Mouse (Mus musculus) forebrain, embryonic 14.5 days (tissue): ENCODE measurements at regions not wholly inside any gene's neighbourhood (a gene's known extent, or its start where the extent isn't known, plus 50 kb on each side); places are given as distances from the start of the nearest gene placed in this dataset.

Experiments
- ATAC-seq: fragments of 200-750 bp; cut with Nextera tagmentation; 2 replicates; pipeline ENCODE4 v1.8.0; 2017; ENCODE audit warnings: mild to moderate bottlenecking, moderate library complexity
- DNase-seq: peaks from one replicate; pipeline ENCODE4 v3.0.0-alpha.2; 2015; ENCODE audit warnings: low spot score
- H3K27ac ChIP-seq: fragments of 300-500 bp; sonication (generic); 2 replicates; pipeline ENCODE4 v1.5.1; 2014; ENCODE audit warnings: low read depth, mild to moderate bottlenecking, control low read depth, low read length, moderate library complexity
- H3K27me3 ChIP-seq: fragments of 300-500 bp; sonication (generic); replicated peaks from 2 replicates; pipeline ENCODE4 v1.6.1; 2014; ENCODE audit warnings: low read length, control low read depth, mixed read lengths; ENCODE audit not compliant: control insufficient read depth, insufficient read depth
- H3K36me3 ChIP-seq: fragments of 300-500 bp; sonication (generic); 2 replicates; pipeline ENCODE4 v1.6.1; 2014; ENCODE audit warnings: low read length, control low read depth; ENCODE audit not compliant: control insufficient read depth, insufficient read depth
- H3K4me1 ChIP-seq: fragments of 300-500 bp; sonication (generic); 2 replicates; pipeline ENCODE4 v1.6.1; 2014; ENCODE audit warnings: antibody characterized with exemption, low read length, control low read depth; ENCODE audit not compliant: control insufficient read depth, insufficient read depth
- H3K4me2 ChIP-seq: fragments of 300-500 bp; sonication (generic); 2 replicates; pipeline ENCODE4 v1.6.1; 2014; ENCODE audit warnings: mild to moderate bottlenecking, control low read depth, low read length
- H3K4me3 ChIP-seq: fragments of 300-500 bp; sonication (generic); 2 replicates; pipeline ENCODE4 v1.5.1; 2014; ENCODE audit warnings: low read depth, low read length, control low read depth
- H3K9ac ChIP-seq: fragments of 300-500 bp; sonication (generic); 2 replicates; pipeline ENCODE4 v1.6.1; 2014; ENCODE audit warnings: mild to moderate bottlenecking, low read length, control low read depth, moderate library complexity
- H3K9me3 ChIP-seq: fragments of 300-500 bp; sonication (generic); replicated peaks from 2 replicates; pipeline ENCODE4 v1.6.1; 2016; ENCODE audit warnings: low read length, control low read depth, mixed read lengths; ENCODE audit not compliant: control insufficient read depth
- WGBS: fragments of 180-500 bp; shearing (Covaris S2); extraction: QIAGEN DNeasy Blood & Tissue Kit; methylation state at CpG from one replicate; pipeline ENCODE4 v1.1.7; 2014; 5-methylcytosine and 5-hydroxymethylcytosine counted together

- Histone ChIP-seq H3K4me1 (no peaks in the 10 kb centered on the region), H3K27me3 (no peaks in the 10 kb centered on the region), H3K36me3 (no peaks in the 10 kb centered on the region), H3K4me2 (no peak overlapping the region), H3K9me3 (no peaks in the 10 kb centered on the region), H3K9ac (no peak overlapping the region), H3K4me3 (no peak overlapping the region), H3K27ac (no peak overlapping the region)
- WGBS = 82% methylated on average over 2 of the region's 2 CpGs
- DNase-seq = no peak
- ATAC-seq = no peak
These were observed 185.3 kb upstream of the Gjb5 start for GRCm38 (mm10) chr4:127543276-127543675.

DNA sequence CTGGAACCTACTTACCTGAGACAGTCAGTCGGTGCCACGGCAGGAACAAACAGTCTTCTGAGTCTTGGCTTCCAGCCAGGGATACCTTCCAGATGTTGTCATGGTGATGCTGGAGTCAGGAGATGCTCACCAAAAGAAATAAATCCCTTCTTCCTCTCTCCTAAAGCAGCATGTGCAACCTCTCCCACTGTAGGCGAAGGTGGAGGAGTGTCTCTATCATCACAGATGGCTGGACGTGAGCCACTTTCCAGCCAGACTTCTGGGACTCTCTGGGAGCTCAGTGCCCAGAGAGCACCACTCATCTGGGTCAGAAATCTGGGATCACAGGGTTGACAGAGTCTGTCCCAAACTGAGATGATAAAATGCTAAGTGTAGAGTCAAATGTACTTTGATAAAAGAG, 184.8 kb upstream of the Gjb5 start:
- no peaks in the 10 kb centered on the region for H3K9me3 ChIP-seq
- ATAC-seq (no peak), DNase-seq (peak; percentile 16)
- no peak overlapping the region for H3K4me3 ChIP-seq
- 62% methylated on average over 4 of the region's 4 CpGs for WGBS
- H3K9ac ChIP-seq = no peak overlapping the region
- no peaks in the 10 kb centered on the region for H3K4me1 ChIP-seq
- no peaks in the 10 kb centered on the region for H3K36me3 ChIP-seq
- no peak overlapping the region for H3K27ac ChIP-seq
- no peaks in the 10 kb centered on the region for H3K27me3 ChIP-seq
- no peak overlapping the region for H3K4me2 ChIP-seq

GRCm38 (mm10) chr4:127536952-127537351, 179.0 kb upstream of the Gjb5 start:
- Histone ChIP-seq H3K9ac (no peak overlapping the region), H3K27ac (no peak overlapping the region), H3K27me3 (no peaks in the 10 kb centered on the region), H3K4me2 (no peak overlapping the region), H3K4me3 (no peak overlapping the region), H3K9me3 (no peaks in the 10 kb centered on the region), H3K4me1 (no peaks in the 10 kb centered on the region), H3K36me3 (no peaks in the 10 kb centered on the region)
- DNase-seq = peak; percentile 64
- ATAC-seq = no peak
- WGBS = 45% methylated on average over 5 of the region's 5 CpGs

DNA sequence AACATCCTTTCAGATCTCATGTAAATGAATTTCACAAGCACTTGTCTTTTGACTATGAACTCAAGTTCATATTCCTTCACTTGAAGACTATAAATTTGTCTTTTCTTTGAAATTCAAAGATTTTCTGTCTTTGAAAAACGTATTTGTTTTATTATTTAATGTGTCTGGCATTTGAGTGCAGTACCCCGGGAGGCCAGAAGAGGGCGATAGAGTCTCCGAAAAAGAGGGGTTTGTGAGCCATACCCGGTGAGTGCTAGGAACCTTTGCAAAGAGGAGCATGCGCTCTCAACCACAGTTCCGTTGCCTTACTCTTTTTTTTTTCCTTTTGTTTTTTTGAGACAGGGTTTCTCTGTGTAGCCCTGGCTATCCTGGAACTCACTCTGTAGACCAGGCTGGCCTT, 177.6 kb upstream of the Gjb5 start:
- no peak overlapping the region for H3K9ac ChIP-seq
- 85% methylated on average over 7 of the region's 7 CpGs for WGBS

GRCm38 (mm10) chr4:127534411-127534810, 176.4 kb upstream of the Gjb5 start:
- no peak for ATAC-seq
- Histone ChIP-seq H3K4me1 (no peaks in the 10 kb centered on the region), H3K4me2 (no peak overlapping the region), H3K9me3 (no peaks in the 10 kb centered on the region), H3K4me3 (no peak overlapping the region), H3K36me3 (no peaks in the 10 kb centered on the region), H3K9ac (no peak overlapping the region), H3K27me3 (no peaks in the 10 kb centered on the region), H3K27ac (no peak overlapping the region)
- no peak for DNase-seq
- 97% methylated on average over 3 of the region's 3 CpGs for WGBS

More for the DNA sequence above, 177.6 kb upstream of the Gjb5 start:
- ATAC-seq (no peak), DNase-seq (no peak)
- H3K4me2 ChIP-seq = no peak overlapping the region
- no peaks in the 10 kb centered on the region for H3K4me1 ChIP-seq
- H3K27me3 ChIP-seq = no peaks in the 10 kb centered on the region
- no peak overlapping the region for H3K4me3 ChIP-seq
- H3K9me3 ChIP-seq = no peaks in the 10 kb centered on the region
- no peaks in the 10 kb centered on the region for H3K36me3 ChIP-seq
- no peak overlapping the region for H3K27ac ChIP-seq

DNA sequence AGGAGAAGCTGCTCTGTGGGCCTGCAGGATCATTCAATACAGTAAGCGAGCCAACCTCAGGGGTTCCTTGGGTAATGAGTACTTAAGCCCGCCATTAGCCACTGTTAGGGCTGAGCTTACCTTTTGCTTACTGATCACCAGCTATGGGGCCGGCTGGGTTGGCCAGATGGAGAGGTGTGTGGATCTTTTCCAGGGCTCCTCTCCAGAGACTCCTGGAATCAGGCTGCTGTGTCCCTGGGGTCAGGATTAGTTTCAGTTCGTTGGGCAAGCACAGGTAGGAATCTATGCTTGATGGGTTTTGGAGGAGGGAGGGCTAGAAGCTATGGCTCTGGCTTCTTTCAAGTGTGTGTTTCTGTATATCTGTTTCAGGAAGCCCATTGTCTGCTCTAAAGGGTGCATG, 175.7 kb upstream of the Gjb5 start:
- ATAC-seq = no peak
- no peaks in the 10 kb centered on the region for H3K9me3 ChIP-seq
- H3K36me3 ChIP-seq = no peaks in the 10 kb centered on the region
- no peak for DNase-seq
- H3K9ac ChIP-seq = no peak overlapping the region
- H3K27me3 ChIP-seq = no peaks in the 10 kb centered on the region
- no peaks in the 10 kb centered on the region for H3K4me1 ChIP-seq
- 60% methylated on average over 4 of the region's 4 CpGs for WGBS
- H3K4me3 ChIP-seq = no peak overlapping the region
- no peak overlapping the region for H3K4me2 ChIP-seq
- H3K27ac ChIP-seq = no peak overlapping the region

GRCm38 (mm10) chr4:127530779-127531178, 172.8 kb upstream of the Gjb5 start:
- H3K4me3 ChIP-seq = no peak overlapping the region
- whole genome bisulfite sequencing = 94% methylated on average over 11 of the region's 11 CpGs
- DNase-seq (no peak), ATAC-seq (no peak)
- no peaks in the 10 kb centered on the region for H3K4me1 ChIP-seq
- no peaks in the 10 kb centered on the region for H3K27me3 ChIP-seq
- no peaks in the 10 kb centered on the region for H3K9me3 ChIP-seq
- H3K4me2 ChIP-seq = no peak overlapping the region
- no peak overlapping the region for H3K27ac ChIP-seq
- no peak overlapping the region for H3K9ac ChIP-seq
- H3K36me3 ChIP-seq = no peaks in the 10 kb centered on the region

DNA sequence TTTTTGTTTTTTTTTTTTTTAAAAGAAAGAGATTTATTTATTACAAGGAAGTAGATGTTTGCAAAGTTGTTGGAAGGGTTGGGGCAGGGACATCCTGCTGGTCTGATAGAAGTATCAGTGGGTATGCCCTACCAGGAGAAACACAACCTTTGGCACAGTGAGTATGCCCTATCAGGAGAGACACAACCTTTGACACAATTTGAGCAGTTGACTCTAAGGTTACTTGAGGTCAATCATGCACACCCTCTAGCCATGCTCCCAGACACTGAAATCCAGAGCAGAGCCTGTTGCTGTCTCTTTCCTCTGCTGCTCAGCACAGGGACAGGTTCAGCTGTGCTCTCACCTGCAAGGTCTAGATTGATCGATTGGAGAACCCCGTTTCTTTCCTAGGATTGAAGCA, 164.2 kb upstream of the Gjb5 start:
- Histone ChIP-seq H3K4me2 (no peak overlapping the region), H3K4me3 (no peak overlapping the region), H3K27ac (no peak overlapping the region), H3K27me3 (no peaks in the 10 kb centered on the region), H3K9ac (no peak overlapping the region), H3K9me3 (no peaks in the 10 kb centered on the region), H3K4me1 (no peaks in the 10 kb centered on the region), H3K36me3 (no peaks in the 10 kb centered on the region)
- ATAC-seq = no peak
- DNase-seq = no peak
- whole genome bisulfite sequencing = 99% methylated on average over 2 of the region's 2 CpGs

DNA sequence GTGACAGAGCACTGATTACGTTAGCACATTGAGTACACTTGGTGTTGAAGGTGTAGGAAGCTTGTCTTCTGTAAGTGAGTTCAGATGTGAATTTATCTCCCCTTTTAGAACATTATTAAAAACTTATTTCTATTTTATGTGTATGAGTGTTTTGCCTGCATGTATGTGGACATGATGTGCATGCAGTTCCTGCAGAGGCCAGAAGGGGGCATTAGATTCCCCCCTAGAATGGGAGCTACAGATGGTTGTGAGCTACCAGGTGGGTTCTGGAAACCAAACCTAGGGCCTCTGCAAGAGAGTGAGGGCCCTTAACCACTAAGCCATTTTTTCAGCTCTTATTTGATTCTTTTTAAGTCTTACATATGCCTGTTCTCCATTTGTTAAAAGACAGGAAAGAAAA, 160.0 kb upstream of the Gjb5 start:
- H3K4me1 ChIP-seq = no peaks in the 10 kb centered on the region
- H3K27me3 ChIP-seq = no peaks in the 10 kb centered on the region
- no peak for ATAC-seq
- no peak overlapping the region for H3K9ac ChIP-seq
- no peak overlapping the region for H3K4me2 ChIP-seq
- no peaks in the 10 kb centered on the region for H3K36me3 ChIP-seq
- WGBS = 88% methylated on average over 1 of the region's 1 CpGs
- no peak overlapping the region for H3K27ac ChIP-seq
- no peak for DNase-seq
- H3K4me3 ChIP-seq = no peak overlapping the region
- H3K9me3 ChIP-seq = no peaks in the 10 kb centered on the region

DNA sequence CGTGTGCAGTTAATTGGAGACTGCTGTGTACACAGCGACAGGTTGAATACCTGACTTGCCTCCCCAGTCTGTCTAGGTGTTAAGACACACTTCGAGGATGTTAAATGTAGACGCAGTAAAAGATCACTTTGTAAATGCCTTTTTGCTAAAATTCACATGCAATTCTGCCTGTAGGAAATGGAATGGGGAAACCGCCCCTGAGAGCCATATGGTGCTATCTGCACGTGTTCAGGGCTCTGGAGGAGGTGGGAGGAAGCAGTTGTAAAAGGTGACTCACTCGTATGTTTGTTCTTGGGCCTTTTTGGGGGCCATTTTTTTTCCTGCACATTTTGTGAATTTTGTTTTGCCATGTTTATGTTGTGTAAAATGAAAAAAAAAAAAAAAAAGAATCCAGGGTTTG, 159.6 kb upstream of the Gjb5 start:
- H3K27me3 ChIP-seq = no peaks in the 10 kb centered on the region
- no peak overlapping the region for H3K9ac ChIP-seq
- no peaks in the 10 kb centered on the region for H3K9me3 ChIP-seq
- no peak overlapping the region for H3K4me3 ChIP-seq
- no peak for ATAC-seq
- 88% methylated on average over 7 of the region's 7 CpGs for WGBS
- H3K4me2 ChIP-seq = no peak overlapping the region
- H3K4me1 ChIP-seq = no peaks in the 10 kb centered on the region
- DNase-seq = no peak
- H3K36me3 ChIP-seq = no peaks in the 10 kb centered on the region
- H3K27ac ChIP-seq = no peak overlapping the region
